Mouse (Mus musculus): ENCODE measurements around the gene BC048562.

Gene BC048562

DNA sequence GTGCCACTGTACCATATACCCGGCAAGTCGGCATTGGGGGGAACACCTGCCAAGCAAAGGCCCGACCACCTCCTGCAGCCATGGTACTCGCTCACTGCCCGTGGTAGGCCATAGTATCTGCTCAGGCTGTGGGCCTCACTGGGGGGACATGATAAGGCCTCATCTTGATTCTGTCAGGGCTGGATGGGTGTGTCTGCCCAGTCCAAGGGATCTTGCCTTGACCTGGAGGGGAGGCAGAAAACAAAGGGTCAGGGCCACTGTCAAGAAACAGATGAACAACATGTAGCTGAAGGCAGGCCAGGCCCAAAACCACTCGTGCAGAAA is 14.8 kb downstream of the BC048562 start:
- no peak for DNase-seq

GRCm38 (mm10) chr9:108451519-108452160 is 15.4 kb downstream of the BC048562 start:
- DNase-seq = no peak

DNA sequence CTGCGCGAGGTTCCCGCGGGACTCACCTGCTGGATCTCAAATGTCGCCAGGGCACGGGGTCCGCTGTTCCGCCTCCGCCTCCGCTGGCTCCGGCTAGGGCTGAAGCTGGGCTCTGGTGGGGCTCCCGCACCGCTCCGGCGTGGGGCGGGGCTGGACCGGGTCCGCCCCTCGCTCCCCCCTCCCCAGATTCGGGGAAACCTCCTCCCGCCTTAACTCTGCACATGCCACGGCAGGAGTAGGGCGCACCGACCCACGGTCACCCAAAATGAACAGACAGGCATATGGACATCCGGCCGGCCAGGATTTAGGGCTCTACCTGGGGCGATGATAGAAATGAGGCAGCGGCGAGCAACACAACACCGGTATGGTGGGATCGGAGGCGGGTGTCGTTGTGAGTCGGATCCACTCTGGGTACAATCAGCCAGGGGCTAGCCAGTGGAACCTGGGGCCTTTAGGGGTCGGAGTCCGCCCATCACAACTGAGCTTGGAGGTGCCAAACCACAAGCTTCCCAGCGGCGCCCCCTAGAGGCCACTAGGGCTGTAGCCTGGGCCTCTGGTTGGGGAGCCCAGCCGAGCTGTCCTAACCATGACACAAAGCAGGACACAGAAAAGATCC is 16.1 kb downstream of the BC048562 start:
- peak; percentile 88 for DNase-seq

- DNase-seq = no peak
Measured at GRCm38 (mm10) chr9:108452911-108453310, 16.6 kb downstream of the BC048562 start.

DNA sequence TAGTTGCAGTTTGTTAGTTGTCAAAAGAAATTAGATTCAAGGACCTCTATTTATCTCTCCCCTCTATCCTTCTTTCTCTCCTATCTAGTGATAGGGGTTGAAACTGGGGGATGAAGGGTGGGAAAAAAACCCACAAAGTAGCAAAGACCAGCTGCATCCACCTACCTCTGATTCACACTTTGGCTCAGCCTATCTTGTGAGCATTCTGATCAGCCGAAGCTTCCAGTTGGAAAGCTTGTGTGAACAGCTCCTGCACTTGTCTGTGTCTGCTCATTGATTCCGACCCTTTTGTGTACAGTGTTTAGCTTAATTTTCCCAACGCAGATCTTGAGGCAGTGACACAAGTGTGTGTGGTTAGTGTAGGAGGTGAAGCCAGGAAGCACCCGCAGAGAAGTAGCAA is 17.2 kb downstream of the BC048562 start:
- DNase-seq = no peak

- no peak for DNase-seq
Measured at GRCm38 (mm10) chr9:108454429-108454828, 18.1 kb downstream of the BC048562 start.

- no peak for DNase-seq
Measured at GRCm38 (mm10) chr9:108455747-108456571, 19.7 kb downstream of the BC048562 start.

DNA sequence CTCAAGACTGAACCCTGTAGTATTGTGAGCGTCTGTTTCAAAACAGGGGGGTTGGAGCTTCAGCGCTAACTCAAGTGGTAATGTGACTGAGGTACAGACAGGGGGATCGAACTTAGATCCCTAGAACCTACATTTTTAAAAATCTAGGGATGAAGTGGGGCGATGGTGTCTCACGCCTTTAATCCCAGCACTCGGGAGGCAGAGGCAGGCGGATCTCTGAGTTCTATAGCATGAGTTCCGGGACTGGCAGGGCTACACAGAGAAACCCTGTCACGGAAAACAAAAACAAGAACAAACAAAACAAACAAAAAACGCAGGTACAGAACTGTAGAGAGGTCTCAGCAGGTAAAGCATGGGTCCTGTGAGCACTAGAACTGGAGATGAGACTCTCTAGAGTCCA is 20.7 kb downstream of the BC048562 start:
- no peak for DNase-seq

GRCm38 (mm10) chr9:108459939-108460318 is 23.6 kb downstream of the BC048562 start:
- DNase-seq = no peak

DNA sequence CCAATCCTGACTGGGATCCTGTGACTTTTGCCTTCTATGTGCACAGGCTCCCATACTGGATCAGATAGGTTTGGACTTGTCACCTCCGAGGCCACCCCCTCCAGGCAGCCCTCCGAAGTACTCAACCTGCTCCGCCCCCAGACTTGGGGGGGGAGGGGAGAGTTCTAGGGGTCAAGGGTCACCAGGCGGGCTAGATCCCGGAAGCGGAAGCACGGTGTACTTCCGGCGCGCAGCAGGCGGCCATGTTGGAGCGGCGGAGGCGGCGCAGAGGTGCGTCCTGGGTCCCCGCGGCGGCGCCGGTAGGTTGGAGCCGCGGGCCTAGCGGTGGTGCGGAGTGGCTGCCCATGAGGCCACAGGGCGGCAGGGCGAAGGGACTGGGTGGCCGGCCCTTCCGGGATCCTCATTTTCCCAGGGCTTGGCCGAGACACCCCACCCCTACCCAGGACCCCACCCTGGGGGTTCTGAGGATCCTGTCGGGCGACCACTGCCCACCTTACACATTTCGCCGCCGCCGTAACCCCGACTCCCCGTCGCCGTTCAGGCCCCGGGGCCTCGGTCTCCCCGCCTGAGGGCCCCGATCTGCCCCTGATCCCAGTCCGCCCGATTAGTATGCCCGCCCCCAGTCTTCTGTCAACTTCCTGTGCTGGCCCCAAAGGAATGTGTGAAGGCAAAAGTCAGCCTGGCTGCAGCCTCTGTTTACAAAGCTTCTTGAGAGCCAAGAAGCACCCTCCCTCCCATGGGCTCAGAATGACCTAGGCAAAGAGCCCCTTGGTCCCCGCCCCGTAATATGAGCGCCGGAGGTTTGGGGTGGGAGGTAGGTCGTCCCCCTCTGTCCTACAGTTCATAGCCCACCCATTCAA is 24.3 kb downstream of the BC048562 start, which contains the start of gene Ccdc71:
Gene Ccdc71 (plus strand): TSS at position 209 of the 860 bp plus-strand sequence.
- peak; percentile 85 for DNase-seq

GRCm38 (mm10) chr9:108461181-108461631 is 24.9 kb downstream of the BC048562 start, which contains the start of gene Klhdc8b:
Klhdc8b (minus strand) TSS chr9:108461581.
- DNase-seq = no peak

- no peak for DNase-seq
Measured at GRCm38 (mm10) chr9:108461675-108462074, 25.4 kb downstream of the BC048562 start.

DNA sequence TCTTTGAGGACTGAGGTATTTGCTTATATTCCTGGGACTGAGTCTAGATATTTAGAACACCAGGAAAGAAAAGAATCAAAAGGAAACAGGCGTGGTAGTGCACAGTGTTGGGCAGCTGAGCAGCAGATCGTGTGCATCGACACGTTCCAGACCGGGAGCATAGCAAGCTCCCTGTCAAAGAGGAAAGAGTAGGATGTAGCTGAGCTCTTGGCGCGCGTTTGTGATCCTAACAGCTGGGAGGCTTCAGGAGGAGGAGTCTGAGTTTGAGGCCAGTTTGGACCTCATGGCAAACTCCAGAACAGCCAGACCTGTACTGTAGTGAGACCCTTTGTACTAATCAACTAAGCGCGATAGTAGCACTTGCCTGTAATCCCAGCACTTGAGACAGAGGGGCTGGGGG is 25.9 kb downstream of the BC048562 start:
- no peak for DNase-seq

DNA sequence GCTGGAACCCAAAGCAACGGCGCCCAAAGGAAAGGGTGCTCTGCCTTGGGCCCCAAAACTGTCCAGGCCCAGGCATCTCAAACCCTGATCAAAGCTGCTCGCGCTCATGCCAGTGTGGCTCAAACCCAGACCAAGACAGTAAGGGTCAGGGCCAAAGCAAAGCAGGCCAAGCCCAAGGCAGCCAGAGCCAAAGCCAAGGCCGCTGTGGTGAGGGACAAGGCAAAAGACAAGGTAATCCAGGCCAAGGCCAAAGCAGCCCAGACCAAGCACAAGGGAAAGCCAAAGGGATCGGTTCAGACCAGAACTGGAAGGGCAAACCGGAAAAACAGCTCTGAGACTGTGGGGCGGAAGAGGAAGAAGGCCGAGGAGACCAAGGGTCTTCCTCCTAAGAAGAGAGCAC is 27.4 kb downstream of the BC048562 start:
- DNase-seq = no peak

- DNase-seq = no peak
Measured at GRCm38 (mm10) chr9:108466219-108466618, 29.9 kb downstream of the BC048562 start.

GRCm38 (mm10) chr9:108469430-108469829 is 33.1 kb downstream of the BC048562 start:
- DNase-seq = no peak

DNA sequence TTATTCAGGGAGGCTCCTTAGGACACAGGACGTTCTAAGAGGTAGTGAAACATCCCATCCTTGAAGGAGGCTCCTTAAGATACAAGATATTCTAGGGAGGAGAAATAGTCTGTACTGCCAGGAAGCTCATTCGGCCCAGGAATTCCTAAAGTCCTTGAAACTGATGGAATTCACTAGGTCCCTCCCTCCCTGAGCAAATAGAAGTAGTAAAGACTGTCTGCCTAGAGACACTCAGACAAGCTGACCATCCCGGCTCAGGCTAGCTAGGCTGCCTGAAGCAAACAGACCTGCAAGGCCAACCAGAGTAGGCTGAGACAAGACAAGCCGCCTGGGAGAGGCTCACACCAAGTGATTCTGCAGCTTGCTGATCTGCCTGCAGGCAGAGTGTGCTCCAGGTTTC is 33.6 kb downstream of the BC048562 start:
- no peak for DNase-seq

- DNase-seq = no peak
Measured at GRCm38 (mm10) chr9:108474528-108474927, 38.2 kb downstream of the BC048562 start.

- no peak for DNase-seq
Measured at GRCm38 (mm10) chr9:108478638-108479156, 42.4 kb downstream of the BC048562 start.

- DNase-seq = no peak
Measured at GRCm38 (mm10) chr9:108479241-108479640, 43.0 kb downstream of the BC048562 start.

GRCm38 (mm10) chr9:108479721-108480351 is 43.6 kb downstream of the BC048562 start, which contains the start of gene Lamb2:
Lamb2 (plus strand) TSS chr9:108479736.
- DNase-seq = no peak
